Mouse (Mus musculus) common myeloid progenitor, adult 5-6 weeks (primary cell): ENCODE results near the gene Cyyr1. TPM values are rescaled to one million over a fixed set of nuclear protein-coding genes. Genes with fewer than 3 reads are reported as not detected.

Experiments
- ATAC-seq: replicated peaks from 2 replicates; pipeline ENCODE4 v1.8.0; 2016; ENCODE audit warnings: low read depth, mild to moderate bottlenecking, moderate TSS enrichment, inconsistent platforms; ENCODE audit not compliant: poor library complexity, severe bottlenecking
- total RNA-seq: library from RNA; stranded (forward); fragments of 200-1000, 187-1606 nt; gene quantifications from 2 replicates; pipeline ENCODE4 v1.2.3, GENCODE M21; 2017

Gene Cyyr1
- total RNA-seq, 1 experiment from 2014 or later = 1.2 TPM

DNA sequence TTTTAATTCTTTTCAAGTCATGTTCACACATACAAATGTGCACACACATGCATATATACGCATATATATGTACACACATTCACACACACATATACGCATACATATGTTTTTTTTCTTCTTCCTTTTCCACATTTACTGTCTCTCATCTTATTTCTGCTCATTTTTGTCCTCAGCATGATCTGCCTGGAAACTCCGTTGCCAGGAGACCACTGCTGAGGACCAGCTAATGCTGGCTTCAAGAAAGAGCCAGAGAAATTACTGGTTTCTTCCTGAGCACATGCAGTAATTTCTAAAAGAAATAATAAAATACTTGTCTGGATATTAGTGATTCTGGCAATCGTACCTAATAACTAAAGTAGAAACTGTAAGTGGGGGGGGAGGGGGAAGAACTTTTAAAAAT, 68.6 kb downstream of the Cyyr1 start:
- ATAC-seq = no peak

DNA sequence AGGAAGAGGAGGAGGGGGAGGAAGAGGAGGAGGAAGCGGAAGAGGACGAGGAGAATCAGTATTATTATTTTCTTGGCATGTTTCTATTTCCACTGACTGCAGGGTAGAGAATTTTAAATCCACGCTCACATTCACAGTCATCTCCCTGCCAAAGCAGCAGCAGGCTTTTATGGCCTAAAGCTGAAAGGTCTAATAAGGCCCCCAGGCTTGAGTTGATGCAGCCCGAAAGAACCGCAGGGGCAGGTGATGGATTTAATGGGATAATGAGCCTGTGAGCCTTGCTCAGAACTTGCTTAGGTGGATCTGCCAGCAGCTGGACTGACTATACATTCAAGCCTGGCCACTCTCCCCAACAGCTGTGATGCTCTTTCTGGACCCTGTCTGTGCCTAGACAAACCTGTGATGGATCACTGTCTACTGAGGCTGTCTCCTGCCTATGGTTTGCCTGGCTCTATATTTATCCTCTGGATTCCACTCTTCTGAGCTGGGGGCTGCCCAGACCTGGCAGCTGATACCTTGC, 78.6 kb downstream of the Cyyr1 start:
- no peak for ATAC-seq

DNA sequence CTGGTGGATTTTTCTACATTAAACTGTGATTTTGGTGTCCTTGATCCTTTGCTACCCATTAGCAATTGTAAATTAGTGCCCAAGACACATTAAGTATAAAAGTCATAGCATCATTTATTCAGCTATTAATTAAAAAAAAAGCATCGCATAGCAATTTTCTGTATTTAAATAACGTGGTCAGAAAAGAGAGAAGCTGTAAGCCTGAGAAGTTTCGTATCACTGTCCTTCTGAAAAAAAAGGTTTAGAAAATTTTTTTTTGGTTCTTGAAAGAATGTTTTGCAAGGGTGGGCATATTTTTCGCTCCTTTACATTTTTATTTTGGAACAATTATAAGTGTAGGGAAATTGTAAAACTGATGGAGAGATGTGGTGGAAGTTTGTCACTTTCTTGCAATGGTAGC, 83.1 kb downstream of the Cyyr1 start:
- ATAC-seq = no peak

- ATAC-seq = no peak
Measured at GRCm38 (mm10) chr16:85455043-85455442, 98.2 kb downstream of the Cyyr1 start.

DNA sequence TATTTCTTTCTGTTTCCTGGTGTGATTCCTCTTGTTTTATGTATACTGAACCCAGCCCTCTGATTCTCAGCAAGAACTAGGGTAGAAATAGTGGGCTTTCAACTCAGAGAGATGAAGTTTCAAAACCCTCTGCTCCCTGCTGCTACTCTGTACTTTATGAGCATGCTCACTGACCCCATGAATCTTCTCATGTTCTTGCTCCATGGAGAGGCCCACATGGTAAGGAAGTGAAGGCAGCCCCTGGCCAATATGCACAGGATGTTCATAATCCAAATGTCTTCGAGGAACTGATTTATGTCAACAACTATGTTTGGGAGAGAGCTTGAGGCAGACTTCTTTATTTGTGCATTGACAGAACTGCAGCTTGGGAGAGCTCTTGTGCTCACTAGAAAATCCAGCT, 106.9 kb downstream of the Cyyr1 start:
- ATAC-seq = no peak

GRCm38 (mm10) chr16:85445801-85446200, 107.4 kb downstream of the Cyyr1 start:
- no peak for ATAC-seq

GRCm38 (mm10) chr16:85435427-85435826, 117.8 kb downstream of the Cyyr1 start:
- ATAC-seq = 0 out of 2 replicates have a peak, but pooled peaks have one; percentile 42

DNA sequence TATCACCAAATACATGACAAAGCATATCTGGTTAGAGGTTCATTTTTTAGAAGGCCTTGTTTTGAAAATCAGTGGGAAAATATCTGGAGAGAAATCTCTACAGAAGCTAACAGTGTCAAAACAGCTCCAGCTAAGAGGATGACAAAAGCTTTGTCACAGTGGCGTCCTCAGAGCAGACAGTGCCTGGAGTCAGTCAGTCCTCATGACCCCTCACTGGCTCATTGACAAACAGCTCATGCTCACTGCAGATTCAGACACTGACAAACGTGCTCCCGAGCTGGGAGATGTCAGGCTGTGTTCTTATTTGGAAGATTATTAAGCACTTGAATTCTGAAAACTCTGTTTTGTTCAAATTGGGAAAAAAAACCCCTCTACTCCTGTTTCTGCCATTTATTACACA, 124.0 kb downstream of the Cyyr1 start:
- no peak for ATAC-seq

DNA sequence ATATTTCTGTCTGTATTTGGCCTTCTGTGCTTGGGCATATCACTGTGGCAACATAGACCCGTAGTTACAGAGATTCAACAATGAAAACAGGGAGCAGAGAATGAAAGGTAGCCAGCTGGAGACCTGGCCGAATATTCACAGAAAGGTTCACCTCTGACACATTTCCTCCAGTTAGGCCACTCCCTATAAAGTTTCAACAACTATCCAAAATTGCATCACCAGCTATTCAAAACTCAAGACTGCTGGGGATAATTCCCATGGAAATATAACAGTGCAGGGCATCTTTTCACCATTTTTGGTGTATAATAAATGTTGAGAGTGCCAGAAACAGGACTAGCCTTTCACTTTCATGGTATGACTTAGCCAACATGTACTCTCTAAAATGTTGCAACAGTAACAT, 130.3 kb downstream of the Cyyr1 start:
- ATAC-seq = no peak

DNA sequence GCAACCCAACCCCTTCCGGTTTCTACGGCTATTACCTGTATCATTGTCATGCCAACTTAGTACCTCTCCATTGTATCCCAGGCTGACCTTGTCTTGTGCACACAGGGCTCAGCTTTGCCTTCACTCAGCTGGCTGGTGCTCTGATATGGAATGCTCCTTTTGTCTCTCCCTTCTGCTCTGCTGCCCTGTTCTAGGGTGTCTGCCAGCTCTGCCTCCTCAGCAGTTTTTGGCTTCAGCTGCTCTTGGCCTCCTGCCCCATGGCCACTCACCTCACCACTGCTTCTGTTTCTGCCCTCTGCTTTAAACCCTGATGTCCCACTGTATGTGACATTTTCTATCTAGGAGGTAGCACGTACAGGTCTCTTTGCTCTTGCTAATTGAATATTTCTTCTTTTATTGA, 137.8 kb downstream of the Cyyr1 start:
- ATAC-seq = no peak

DNA sequence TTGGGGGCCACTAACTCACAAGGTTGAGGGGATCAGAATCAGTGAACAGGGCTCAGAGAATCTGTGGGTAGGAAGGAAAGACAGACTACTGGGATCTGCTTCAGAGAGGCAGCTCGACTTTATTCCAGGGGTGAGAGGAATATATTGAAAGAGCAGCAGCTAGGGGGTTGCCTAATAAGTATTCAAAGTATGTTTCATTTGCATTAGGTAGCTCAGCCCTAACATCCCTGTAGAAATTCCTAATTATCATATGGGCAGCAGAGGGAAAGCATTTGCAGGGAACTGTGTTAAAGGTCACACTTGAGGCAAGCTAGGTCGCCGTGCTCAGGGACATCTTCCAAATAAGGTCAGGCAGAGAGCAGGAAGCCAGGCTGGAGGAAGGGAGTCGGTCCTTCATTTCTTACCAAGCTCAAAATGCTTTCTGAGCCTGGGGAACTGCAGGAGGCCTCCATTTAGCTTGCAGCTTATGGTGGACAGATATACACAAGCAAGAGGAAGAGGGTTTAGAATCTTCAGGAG, 159.7 kb downstream of the Cyyr1 start:
- ATAC-seq = no peak

DNA sequence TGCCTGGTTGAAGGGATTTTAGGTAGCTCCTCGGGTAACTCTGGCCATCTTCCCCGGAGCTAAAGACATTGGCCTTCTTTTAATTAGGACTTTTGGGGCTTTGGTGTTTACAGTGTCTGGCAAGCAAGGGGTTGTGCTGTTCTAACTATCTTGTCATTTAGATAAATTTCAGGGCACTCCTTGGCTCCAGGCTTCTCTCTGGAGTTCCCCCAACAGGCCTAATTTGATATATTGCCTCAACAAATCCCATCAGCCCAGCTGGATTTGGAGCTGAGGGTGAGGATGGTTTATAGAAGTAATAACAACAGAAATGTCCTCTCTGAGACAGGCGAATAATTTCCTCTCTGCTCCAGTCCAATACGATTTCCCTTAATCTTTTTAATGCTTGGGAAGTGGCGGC, 166.4 kb downstream of the Cyyr1 start:
- no peak for ATAC-seq

Other genes with a start within 250 kb of the Cyyr1 start
- gene Adamts1, start 249.7 kb upstream of the Cyyr1 start, total RNA-seq = 0.41 and 0.49 TPM in 2 replicates